Mouse (Mus musculus) lung, postnatal 25 days (tissue): ENCODE measurements at regions not wholly inside any gene's neighbourhood (a gene's known extent, or its start where the extent isn't known, plus 50 kb on each side); places are given as distances from the start of the nearest gene placed in this dataset.
A peak's percentile ranks its signal among the peaks of the same experiment; 100 is the strongest.

ENCODE experiments used
- DNase-seq: peaks from one replicate; pipeline ENCODE4 v3.0.0; 2022; ENCODE audit warnings: low spot score

GRCm38 (mm10) chr2:46678366-46678765, 1561.2 kb upstream of the Zeb2 start:
- DNase-seq: no peak

- DNase-seq: no peak
Measured at GRCm38 (mm10) chr2:46669517-46670291, 1552.5 kb upstream of the Zeb2 start.

GRCm38 (mm10) chr2:46666990-46667337, 1549.8 kb upstream of the Zeb2 start:
- no peak for DNase-seq

GRCm38 (mm10) chr2:46666084-46666989, 1549.1 kb upstream of the Zeb2 start:
- no peak for DNase-seq

- no peak for DNase-seq
Measured at GRCm38 (mm10) chr2:46661876-46662275, 1544.7 kb upstream of the Zeb2 start.

- no peak for DNase-seq
Measured at GRCm38 (mm10) chr2:46660577-46660976, 1543.4 kb upstream of the Zeb2 start.

- no peak for DNase-seq
Measured at GRCm38 (mm10) chr2:46655289-46655688, 1538.1 kb upstream of the Zeb2 start.

- DNase-seq: no peak
Measured at GRCm38 (mm10) chr2:46652616-46653015, 1535.4 kb upstream of the Zeb2 start.

- no peak for DNase-seq
Measured at GRCm38 (mm10) chr2:46646366-46646765, 1529.2 kb upstream of the Zeb2 start.

GRCm38 (mm10) chr2:46609217-46609616, 1492.0 kb upstream of the Zeb2 start:
- no peak for DNase-seq

- DNase-seq: no peak
Measured at GRCm38 (mm10) chr2:46581773-46582172, 1464.6 kb upstream of the Zeb2 start.

- DNase-seq: no peak
Measured at GRCm38 (mm10) chr2:46570416-46570815, 1453.2 kb upstream of the Zeb2 start.

- DNase-seq: no peak
Measured at GRCm38 (mm10) chr2:46533395-46533794, 1416.2 kb upstream of the Zeb2 start.

GRCm38 (mm10) chr2:46530686-46531085, 1413.5 kb upstream of the Zeb2 start:
- DNase-seq: no peak

GRCm38 (mm10) chr2:46525223-46525622, 1408.0 kb upstream of the Zeb2 start:
- no peak for DNase-seq

GRCm38 (mm10) chr2:46524625-46525024, 1407.4 kb upstream of the Zeb2 start:
- no peak for DNase-seq

GRCm38 (mm10) chr2:46521147-46521965, 1404.2 kb upstream of the Zeb2 start:
- DNase-seq: no peak

- peak; percentile 2 for DNase-seq
Measured at GRCm38 (mm10) chr2:46512237-46513028, 1395.2 kb upstream of the Zeb2 start.

- no peak for DNase-seq
Measured at GRCm38 (mm10) chr2:46506951-46507350, 1389.8 kb upstream of the Zeb2 start.

- no peak for DNase-seq
Measured at GRCm38 (mm10) chr2:46503074-46503473, 1385.9 kb upstream of the Zeb2 start.

- DNase-seq: no peak
Measured at GRCm38 (mm10) chr2:46492299-46492698, 1375.1 kb upstream of the Zeb2 start.

- no peak for DNase-seq
Measured at GRCm38 (mm10) chr2:46491081-46491480, 1373.9 kb upstream of the Zeb2 start.
